Mouse (Mus musculus): ENCODE measurements around the gene C2cd5.

DNA sequence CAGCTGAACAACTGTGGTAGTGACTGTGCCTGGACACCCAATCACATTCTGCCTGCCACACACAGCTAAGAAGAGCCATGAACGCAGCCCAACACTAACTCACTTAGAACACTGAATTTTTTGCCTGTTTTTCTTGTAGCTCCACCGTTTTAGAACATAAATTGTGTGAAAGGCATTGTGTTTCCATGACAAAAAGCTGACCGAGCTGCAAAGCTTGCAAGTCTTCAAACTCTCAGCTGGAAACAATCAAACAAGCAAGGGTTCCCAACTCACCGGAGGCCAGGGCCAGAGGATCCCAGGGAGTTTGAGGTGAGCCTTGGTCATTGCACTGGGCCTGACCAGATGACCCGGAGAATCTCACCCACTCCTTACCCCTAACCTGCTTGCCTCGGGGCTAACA lies 16.8 kb upstream of the C2cd5 start:
- TF ChIP-seq CTCF (IDR thresholded peaks at IDR 0.05; ENCODE audit: low read depth) (no peak), EP300 (IDR thresholded peaks at IDR 0.05; ENCODE audit: low read depth) (no peak)

Measured in liver, postnatal 0 days (tissue).